Mouse (Mus musculus): Measurements from ENCODE around the gene Slc7a10. TPM values are rescaled to one million over a fixed set of nuclear protein-coding genes. Genes with fewer than 3 reads are reported as not detected.
"Not testable (repeated sequence)": the region's sequence is repeated elsewhere in the genome, so short reads cannot be mapped to it uniquely, and the experiment has no call there.

Gene Slc7a10
- polyA plus RNA-seq, 1 experiment from 2014 or later: 45.2 TPM

DNA sequence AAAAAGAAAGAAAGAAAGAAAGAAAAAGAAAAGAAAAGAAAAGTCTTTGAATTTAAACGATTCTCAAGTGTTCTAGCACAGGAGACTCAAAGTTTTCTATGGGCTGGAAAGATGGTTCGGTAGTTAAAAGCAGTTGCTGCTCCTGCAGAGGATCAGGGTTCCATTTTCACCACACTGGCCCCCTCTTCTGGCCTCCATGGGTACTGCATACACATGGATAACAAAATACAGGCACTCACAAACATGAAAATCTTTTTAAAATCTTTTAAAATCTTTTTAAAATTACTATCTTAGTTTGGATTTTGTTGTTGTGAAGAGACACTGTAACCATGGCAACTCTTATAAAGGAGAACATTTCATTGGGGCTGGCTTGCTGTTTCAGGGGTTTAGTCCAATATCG, 44.1 kb downstream of the Slc7a10 start:
- H3K4me1 ChIP-seq (ENCODE audit: control insufficient read depth, insufficient read depth, low read depth, low read length): no peaks in the 10 kb centered on the region
- H3K27me3 ChIP-seq (replicated peaks; ENCODE audit: control insufficient read depth, insufficient read depth, low read length): no peaks in the 10 kb centered on the region
- WGBS: 63% methylated on average over 3 of the region's 3 CpGs
- no peak for ATAC-seq
- no peak overlapping the region for H3K4me3 ChIP-seq (ENCODE audit: low read length)
- peaks cover 4% of the 10 kb centered on the region; the same call in 1 of the 2 replicates for H3K9me3 ChIP-seq (ENCODE audit: control insufficient read depth, low read length)
- H3K9ac ChIP-seq (ENCODE audit: low read depth, low read length): no peak overlapping the region
- no peak overlapping the region for H3K27ac ChIP-seq (ENCODE audit: low read depth, low read length)
- H3K4me2 ChIP-seq (ENCODE audit: low read length): no peak overlapping the region
- H3K36me3 ChIP-seq (ENCODE audit: control insufficient read depth, insufficient read depth, low read length): no peaks in the 10 kb centered on the region

- H3K4me3 ChIP-seq (ENCODE audit: low read length): no peak overlapping the region
- peaks cover 4% of the 10 kb centered on the region; the same call in 1 of the 2 replicates for H3K9me3 ChIP-seq (ENCODE audit: control insufficient read depth, low read length)
- 38% methylated on average over 12 of the region's 13 CpGs for WGBS
- peaks cover 5% of the 10 kb centered on the region for H3K4me1 ChIP-seq (ENCODE audit: control insufficient read depth, insufficient read depth, low read depth, low read length)
- ATAC-seq: no peak
- H3K27me3 ChIP-seq (replicated peaks; ENCODE audit: control insufficient read depth, insufficient read depth, low read length): no peaks in the 10 kb centered on the region
- no peak overlapping the region for H3K9ac ChIP-seq (ENCODE audit: low read depth, low read length)
- H3K36me3 ChIP-seq (ENCODE audit: control insufficient read depth, insufficient read depth, low read length): no peaks in the 10 kb centered on the region
- H3K4me2 ChIP-seq (ENCODE audit: low read length): no peak overlapping the region
- no peak overlapping the region for H3K27ac ChIP-seq (ENCODE audit: low read depth, low read length)
These were observed 46.7 kb downstream of the Slc7a10 start for GRCm38 (mm10) chr7:35232796-35233455.

GRCm38 (mm10) chr7:35233861-35234260, 47.7 kb downstream of the Slc7a10 start:
- 43% methylated on average over 12 of the region's 12 CpGs for WGBS
- H3K27ac ChIP-seq (ENCODE audit: low read depth, low read length): peak overlapping the region; percentile 96
- H3K9ac ChIP-seq (ENCODE audit: low read depth, low read length): peak overlapping the region; percentile 79
- H3K27me3 ChIP-seq (replicated peaks; ENCODE audit: control insufficient read depth, insufficient read depth, low read length): no peaks in the 10 kb centered on the region
- H3K4me3 ChIP-seq (ENCODE audit: low read length): peak overlapping the region; percentile 65
- peaks cover 4% of the 10 kb centered on the region; the same call in 1 of the 2 replicates for H3K9me3 ChIP-seq (ENCODE audit: control insufficient read depth, low read length)
- no peaks in the 10 kb centered on the region for H3K36me3 ChIP-seq (ENCODE audit: control insufficient read depth, insufficient read depth, low read length)
- no peak for ATAC-seq
- peaks cover 5% of the 10 kb centered on the region for H3K4me1 ChIP-seq (ENCODE audit: control insufficient read depth, insufficient read depth, low read depth, low read length)
- peak overlapping the region; percentile 62 for H3K4me2 ChIP-seq (ENCODE audit: low read length)

GRCm38 (mm10) chr7:35234361-35235245, 48.4 kb downstream of the Slc7a10 start:
- no peaks in the 10 kb centered on the region for H3K36me3 ChIP-seq (ENCODE audit: control insufficient read depth, insufficient read depth, low read length)
- no peaks in the 10 kb centered on the region for H3K27me3 ChIP-seq (replicated peaks; ENCODE audit: control insufficient read depth, insufficient read depth, low read length)
- under 1% methylated on average over 45 of the region's 45 CpGs for WGBS
- peak overlapping the region; percentile 65 for H3K4me3 ChIP-seq (ENCODE audit: low read length)
- H3K9me3 ChIP-seq (ENCODE audit: control insufficient read depth, low read length): peaks cover 4% of the 10 kb centered on the region; the same call in 1 of the 2 replicates
- peak overlapping the region; percentile 79 for H3K9ac ChIP-seq (ENCODE audit: low read depth, low read length)
- H3K4me1 ChIP-seq (ENCODE audit: control insufficient read depth, insufficient read depth, low read depth, low read length): peaks cover 5% of the 10 kb centered on the region
- H3K27ac ChIP-seq (ENCODE audit: low read depth, low read length): peak overlapping the region; percentile 96
- peak; percentile 96 for ATAC-seq
- peak overlapping the region; percentile 63 for H3K4me2 ChIP-seq (ENCODE audit: low read length)

DNA sequence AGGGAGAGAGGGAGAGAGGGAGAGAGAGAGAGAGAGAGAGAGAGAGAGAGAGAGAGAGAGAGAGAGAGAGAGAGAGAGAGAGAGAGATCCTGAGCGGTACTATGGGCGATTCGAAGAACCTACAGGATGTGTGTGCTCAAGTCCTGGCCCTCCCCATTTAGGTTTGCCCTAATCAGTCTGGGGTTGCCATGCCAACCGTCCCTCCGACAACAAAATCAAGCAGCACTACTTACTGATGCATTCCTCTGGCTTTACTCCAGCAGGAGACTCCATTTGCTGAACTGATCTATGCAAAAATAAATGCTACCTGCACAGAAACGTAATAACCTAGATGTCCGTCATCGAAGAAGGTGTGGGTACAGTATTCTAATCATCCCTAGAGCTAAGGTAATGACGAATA, 49.1 kb downstream of the Slc7a10 start:
- 13% methylated on average over 9 of the region's 9 CpGs for WGBS
- peak; percentile 72 for ATAC-seq

DNA sequence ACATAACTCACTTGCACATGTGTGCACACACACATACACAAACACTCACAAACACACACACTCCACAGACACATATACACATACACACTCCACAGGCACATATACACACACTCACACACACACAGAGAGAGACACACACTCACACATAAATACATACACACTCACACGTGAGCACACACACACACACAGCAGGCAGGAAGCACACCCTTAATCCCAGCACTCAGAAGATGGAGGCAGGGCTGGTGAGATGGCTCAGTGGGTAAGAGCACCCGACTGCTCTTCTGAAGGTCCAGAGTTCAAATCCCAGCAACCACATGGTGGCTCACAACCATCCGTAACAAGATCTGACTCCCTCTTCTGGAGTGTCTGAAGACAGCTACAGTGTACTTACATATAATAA, 51.8 kb downstream of the Slc7a10 start:
- not testable (repeated sequence) for H3K9me3 ChIP-seq (ENCODE audit: control insufficient read depth, low read length); H3K4me3 ChIP-seq (ENCODE audit: low read length); H3K27me3 ChIP-seq (replicated peaks; ENCODE audit: control insufficient read depth, insufficient read depth, low read length); H3K4me2 ChIP-seq (ENCODE audit: low read length); H3K9ac ChIP-seq (ENCODE audit: low read depth, low read length); H3K4me1 ChIP-seq (ENCODE audit: control insufficient read depth, insufficient read depth, low read depth, low read length); ATAC-seq; H3K36me3 ChIP-seq (ENCODE audit: control insufficient read depth, insufficient read depth, low read length); H3K27ac ChIP-seq (ENCODE audit: low read depth, low read length)
- WGBS: 60% methylated on average over 2 of the region's 3 CpGs

More for the DNA sequence above, 49.1 kb downstream of the Slc7a10 start:
- Histone ChIP-seq H3K9me3 (ENCODE audit: control insufficient read depth, low read length) (peaks cover 4% of the 10 kb centered on the region; the same call in 1 of the 2 replicates), H3K27me3 (replicated peaks; ENCODE audit: control insufficient read depth, insufficient read depth, low read length) (no peaks in the 10 kb centered on the region), H3K4me1 (ENCODE audit: control insufficient read depth, insufficient read depth, low read depth, low read length) (peaks cover 5% of the 10 kb centered on the region), H3K27ac (ENCODE audit: low read depth, low read length) (peak overlapping the region; percentile 88), H3K4me3 (ENCODE audit: low read length) (peak overlapping the region; percentile 65), H3K9ac (ENCODE audit: low read depth, low read length) (peak overlapping the region; percentile 66), H3K36me3 (ENCODE audit: control insufficient read depth, insufficient read depth, low read length) (no peaks in the 10 kb centered on the region), H3K4me2 (ENCODE audit: low read length) (peak overlapping the region; percentile 63)

Other genes starting within 250 kb of the Slc7a10 start
- 25.5 and 30.0 TPM in 2 replicates for gene Cebpg, start 129.8 kb upstream of the Slc7a10 start, polyA plus RNA-seq (2015; fragmentation: Nextera tagmentation; extraction: Ambion mirVana)
- gene Cebpa, start 67.1 kb upstream of the Slc7a10 start, polyA plus RNA-seq (2015; fragmentation: Nextera tagmentation; extraction: Ambion mirVana): 0.75 and 0.86 TPM in 2 replicates
- 25.1 and 25.5 TPM in 2 replicates for gene Lrp3, start 29.1 kb downstream of the Slc7a10 start, polyA plus RNA-seq (2015; fragmentation: Nextera tagmentation; extraction: Ambion mirVana)
- gene Gpatch1, start 132.1 kb downstream of the Slc7a10 start, polyA plus RNA-seq (2015; fragmentation: Nextera tagmentation; extraction: Ambion mirVana): 17.5 and 20.8 TPM in 2 replicates
- 3.3 and 3.9 TPM in 2 replicates for gene Rhpn2, start 147.8 kb downstream of the Slc7a10 start, polyA plus RNA-seq (2015; fragmentation: Nextera tagmentation; extraction: Ambion mirVana)
- gene Faap24, start 210.5 kb downstream of the Slc7a10 start, polyA plus RNA-seq (2015; fragmentation: Nextera tagmentation; extraction: Ambion mirVana): 14.9 and 15.1 TPM in 2 replicates
- 30.5 and 32.5 TPM in 2 replicates for gene Cep89, start 210.7 kb downstream of the Slc7a10 start, polyA plus RNA-seq (2015; fragmentation: Nextera tagmentation; extraction: Ambion mirVana)

Data from hindbrain, embryonic 16.5 days (tissue).